Mouse (Mus musculus) thymus, postnatal 25 days (tissue): ENCODE results near the gene Stmnd1.
"Not testable (repeated sequence)": the region's sequence is repeated elsewhere in the genome, so short reads cannot be mapped to it uniquely, and the experiment has no call there.

Source experiments
- DNase-seq: peaks from one replicate; pipeline ENCODE4 v3.0.0; 2022

Gene Stmnd1

DNA sequence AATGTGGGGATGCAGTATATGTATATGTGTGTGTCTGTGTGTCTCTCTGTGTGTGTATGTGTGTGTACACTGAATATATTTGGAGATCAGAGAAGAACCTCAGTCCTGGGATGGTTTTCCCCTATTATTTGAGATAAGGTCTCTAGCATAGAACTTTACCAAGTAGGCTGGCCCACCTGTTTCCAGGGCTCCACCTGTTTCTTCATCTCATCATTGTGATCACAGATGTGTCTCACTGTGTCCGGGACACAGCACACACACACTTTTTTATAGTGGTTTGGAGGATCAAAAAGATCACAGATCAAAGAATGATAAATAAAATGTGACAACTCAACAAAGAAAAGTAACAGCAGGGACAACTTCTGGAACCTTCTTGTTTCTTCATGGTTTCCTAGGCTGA lies 17.0 kb downstream of the Stmnd1 start:
- DNase-seq: no peak

DNA sequence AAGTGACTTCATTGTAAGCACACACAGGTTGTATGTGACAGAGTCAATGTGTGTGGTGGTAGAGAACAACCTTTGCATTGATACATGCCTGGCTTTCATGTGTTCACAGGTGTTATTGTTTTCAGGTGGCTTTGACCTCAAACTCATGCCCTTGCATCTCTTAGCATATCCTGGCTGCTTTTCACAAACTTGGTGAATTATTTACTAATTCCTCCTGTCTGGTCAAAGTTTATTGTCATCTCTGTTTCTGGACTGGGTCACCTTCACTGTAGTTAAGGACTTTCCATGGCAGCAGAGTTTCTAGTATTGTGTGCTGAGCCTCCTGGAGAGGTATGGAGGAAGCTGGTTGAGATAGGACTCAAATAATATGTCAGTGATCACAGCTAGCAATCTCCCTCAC lies 20.8 kb downstream of the Stmnd1 start:
- DNase-seq: no peak

DNA sequence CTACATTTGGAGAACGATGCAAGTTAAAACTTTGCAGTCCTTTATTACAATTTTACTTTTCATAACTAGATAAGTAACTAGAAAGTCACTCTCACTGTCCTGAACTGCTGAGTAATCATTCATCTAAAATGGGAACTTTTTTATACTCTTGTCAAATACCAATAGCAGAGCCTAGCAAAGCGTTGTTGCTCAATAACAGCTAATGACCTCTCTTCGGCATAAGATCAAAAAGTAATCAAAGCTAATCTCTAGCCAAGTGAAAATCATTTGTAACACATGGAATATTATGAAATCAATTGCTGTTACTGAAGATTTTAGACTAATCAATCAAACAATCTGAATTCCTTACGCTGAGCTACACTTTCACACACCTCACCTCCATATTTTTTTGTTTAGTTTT lies 24.2 kb downstream of the Stmnd1 start:
- no peak for DNase-seq

DNA sequence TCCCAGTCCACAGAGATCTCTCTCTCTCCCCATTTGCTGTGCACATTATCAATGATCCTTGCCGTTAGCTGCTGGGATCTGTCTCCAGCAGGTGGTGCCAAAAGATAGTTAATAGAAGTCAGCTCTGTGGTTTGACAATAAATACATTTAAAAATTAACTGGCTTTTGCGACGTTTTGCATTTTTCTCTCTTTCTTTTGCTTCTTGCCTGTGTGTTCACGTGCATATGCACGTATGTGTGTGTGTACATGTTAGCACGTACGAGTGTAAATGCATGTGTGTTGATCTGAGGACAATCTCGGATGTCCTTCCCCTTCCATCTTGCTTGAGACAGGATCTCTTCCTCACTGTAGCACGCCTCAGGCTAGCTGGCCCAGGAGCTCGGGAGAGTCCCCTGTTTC lies 37.3 kb downstream of the Stmnd1 start:
- DNase-seq: peak; percentile 76

GRCm38 (mm10) chr13:46313176-46313575 lies 39.7 kb downstream of the Stmnd1 start:
- no peak for DNase-seq

- no peak for DNase-seq
Observed at GRCm38 (mm10) chr13:46315165-46315564, 41.6 kb downstream of the Stmnd1 start.

DNA sequence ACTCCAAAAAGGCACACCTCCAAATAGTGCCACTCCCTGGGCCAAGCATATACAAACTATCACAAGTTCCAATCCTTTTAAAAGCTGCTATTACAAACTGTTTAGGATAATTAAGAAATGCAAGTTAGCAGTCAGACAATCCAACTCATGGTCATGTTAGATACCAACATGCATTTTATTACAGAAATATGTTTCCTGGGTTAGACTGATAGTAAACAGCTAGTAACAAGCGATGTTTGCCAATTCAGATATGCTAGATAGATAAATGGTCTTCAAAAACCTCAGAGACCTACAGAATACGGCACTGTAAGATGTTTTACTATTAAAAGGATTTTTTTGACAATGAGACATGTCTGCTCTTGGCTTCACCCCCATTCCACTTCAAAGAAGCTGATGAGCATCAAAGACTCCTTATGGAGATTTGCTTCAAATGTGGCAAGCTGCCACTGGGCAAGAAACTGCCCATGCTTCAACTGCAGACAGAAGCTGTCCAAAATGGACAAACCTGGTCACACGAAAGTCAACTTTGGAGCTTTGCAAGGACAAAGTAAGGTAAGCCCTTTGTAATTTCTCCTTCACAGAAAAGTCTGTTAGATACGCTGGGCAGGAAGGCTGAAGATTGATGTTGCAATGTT lies 52.9 kb downstream of the Stmnd1 start:
- DNase-seq: no peak

- no peak for DNase-seq
Observed at GRCm38 (mm10) chr13:46335020-46335419, 61.5 kb downstream of the Stmnd1 start.

DNA sequence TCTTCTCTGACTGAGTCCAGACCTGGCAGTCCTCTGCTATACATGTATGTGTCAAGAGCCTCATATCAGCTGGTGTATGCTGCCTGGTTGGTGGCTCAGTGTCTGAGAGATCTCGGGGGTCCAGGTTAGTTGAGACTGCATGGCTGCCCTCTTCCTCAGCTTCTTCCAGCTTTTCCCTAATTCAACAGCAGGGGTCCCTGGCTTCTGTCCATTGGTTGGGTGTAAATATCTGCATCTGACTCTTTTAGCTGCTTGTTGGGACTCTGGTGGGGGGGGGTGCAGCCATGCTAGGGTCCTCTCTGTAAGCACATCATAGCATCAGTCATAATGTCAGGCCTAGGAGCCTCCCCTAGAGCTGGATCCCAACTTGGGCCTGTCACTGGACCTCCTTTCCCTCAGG lies 62.8 kb downstream of the Stmnd1 start:
- DNase-seq: not testable (repeated sequence)

DNA sequence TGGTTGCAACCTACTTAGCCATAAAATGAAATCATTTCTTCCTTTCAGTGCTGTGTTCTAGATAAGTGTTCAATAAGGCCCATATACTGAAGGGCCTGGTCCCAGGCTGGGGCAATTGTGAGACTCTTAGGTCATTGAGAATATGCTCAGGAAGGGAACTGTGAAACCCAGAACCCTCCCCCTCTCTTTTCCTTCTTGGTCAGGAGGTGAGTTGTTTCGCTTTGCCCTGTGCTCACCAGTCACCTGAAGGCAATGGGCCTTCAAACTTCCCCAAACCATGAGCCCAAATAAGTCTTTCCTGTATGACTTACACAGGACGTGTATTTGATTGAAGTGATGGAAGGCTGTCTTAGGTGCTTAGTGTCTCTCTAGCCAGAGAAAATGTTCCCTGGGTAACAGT lies 64.3 kb downstream of the Stmnd1 start:
- peak; percentile 36 for DNase-seq

GRCm38 (mm10) chr13:46339954-46340353 lies 66.4 kb downstream of the Stmnd1 start:
- peak; percentile 91 for DNase-seq

DNA sequence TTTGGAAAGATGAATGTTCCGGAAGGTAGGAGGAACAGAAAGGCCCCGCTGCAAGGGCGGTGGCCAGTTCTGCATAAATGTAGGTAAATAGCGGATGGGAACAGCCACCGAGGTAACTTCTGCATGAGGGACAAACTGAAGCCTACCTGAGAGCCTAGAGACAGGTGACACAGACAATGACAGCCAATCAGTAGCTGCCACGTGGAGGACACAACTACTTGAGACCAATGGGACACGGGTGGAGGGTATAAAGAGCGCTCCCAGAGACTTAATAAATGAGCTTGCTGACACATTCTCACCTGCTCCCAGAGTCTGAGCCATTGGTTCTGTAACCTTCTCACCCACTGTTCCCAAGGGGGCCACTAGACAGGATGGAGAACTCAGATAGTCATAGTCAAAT lies 67.1 kb downstream of the Stmnd1 start:
- DNase-seq: peak; percentile 35

DNA sequence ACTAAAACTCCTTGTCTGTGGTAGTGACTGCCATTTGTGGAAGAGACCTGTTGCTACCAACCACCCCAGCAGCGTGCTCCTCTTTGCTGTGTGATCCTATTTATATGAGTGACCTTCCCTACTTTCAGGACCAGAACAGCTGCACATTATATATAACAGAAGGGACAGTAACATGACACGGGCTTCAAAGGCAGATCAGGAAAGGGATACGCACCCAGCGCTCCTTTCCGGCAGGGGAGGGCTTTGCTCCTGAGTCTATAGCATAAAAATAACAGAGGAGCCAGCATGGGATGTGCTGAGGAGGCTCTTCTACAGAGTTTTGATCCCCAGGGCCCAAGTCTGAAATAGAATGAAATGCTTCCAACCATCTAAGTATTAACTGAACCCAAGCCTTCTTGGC lies 67.9 kb downstream of the Stmnd1 start:
- DNase-seq: no peak

DNA sequence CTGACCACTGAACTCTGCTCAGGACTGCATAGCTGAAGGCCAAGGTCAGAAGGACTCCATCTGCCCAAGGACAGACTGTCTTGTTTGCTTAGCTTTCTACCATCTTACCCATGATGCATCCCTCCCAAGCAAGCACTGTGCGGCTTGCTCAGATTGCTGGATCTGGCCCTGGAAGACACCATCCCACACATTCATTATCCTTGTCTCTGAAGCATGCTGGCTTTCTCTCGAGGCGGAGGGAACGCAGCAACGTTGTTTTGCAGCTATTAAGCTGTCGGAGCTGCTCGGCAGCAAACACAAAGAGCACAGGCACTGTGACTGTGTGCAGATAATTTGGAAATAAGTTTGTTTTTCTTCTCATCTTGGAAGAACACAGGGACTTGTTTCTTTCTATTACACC lies 69.7 kb downstream of the Stmnd1 start:
- no peak for DNase-seq

DNA sequence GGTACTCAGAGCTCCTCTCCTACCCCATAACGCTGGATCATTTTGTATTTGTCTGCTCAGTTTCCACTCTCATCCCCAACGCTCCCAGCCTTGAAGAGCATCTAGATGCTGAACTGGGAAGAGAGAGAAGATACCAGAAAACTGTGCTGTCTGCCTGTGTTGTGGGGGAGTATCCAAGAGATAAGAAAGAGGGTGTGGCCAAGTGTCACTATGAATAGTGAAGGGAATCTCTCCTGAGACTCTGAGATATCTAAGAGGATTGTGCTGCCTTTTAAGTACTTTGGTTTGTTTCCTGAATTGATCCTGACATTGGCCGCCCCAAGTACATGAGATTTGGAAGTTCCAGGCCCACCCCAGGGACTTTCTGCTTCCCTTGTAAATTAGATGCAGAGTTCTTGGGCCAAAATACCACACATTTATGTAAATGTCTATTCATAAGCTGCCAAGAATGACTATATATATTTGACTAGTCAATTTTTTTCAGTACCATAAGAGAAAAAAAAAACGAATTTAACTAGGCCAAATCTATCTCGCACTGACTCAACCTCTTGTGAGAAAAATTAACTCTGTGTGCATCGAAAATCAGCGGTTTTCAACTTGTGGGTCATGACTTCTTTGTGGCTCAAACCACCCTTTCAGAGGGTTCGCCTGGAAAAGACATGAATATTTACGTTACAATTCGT lies 73.5 kb downstream of the Stmnd1 start:
- no peak for DNase-seq

DNA sequence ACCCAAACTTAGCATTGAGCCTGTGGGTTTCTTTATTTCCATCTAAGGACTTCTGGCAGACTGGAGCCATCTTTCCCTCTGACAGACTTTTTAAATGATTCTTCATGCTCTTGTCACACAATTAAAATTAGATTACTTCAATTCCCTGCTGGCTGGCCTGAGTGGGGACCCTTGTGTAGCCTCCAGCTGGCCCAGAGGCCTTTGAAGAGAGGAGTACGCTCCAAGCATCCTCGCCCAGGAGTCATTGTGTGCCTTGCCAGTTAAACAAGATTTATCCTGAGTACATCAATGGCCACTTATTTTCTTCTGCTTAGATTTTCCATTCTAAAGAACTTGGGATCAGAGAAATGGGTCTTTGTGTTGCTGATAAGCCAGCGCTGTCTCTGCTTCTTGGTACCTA lies 76.1 kb downstream of the Stmnd1 start:
- DNase-seq: no peak
